In genomic region chr6:145860350-145860749, GRCm38 (mm10) we compare ENCODE assay signal across 8 mouse cellular contexts. TPM values are rescaled to one million over a fixed set of nuclear protein-coding genes. Genes with fewer than 3 reads are reported as not detected.
DNase-seq lines count a peak whose midpoint lies in the region; ATAC-seq lines count a peak whose summit lies in the region.

No protein-coding gene starts in this region.

- peak; percentile 46 for ATAC-seq in granulocyte monocyte progenitor cell, adult 5-6 weeks (replicated peaks; ENCODE audit: poor library complexity, severe bottlenecking)

- peak; percentile 14 for DNase-seq in cerebellum, adult 9-11 months
- DNase-seq in cerebellum, adult 9-10 months: no peak
- DNase-seq in lung, postnatal 36 days: peak; percentile 54
- DNase-seq in lung, postnatal 25 days (ENCODE audit: low spot score): no peak
- peak; percentile 80 for DNase-seq in skeletal muscle tissue, adult 2 months (ENCODE audit: low read depth, low spot score)
- DNase-seq in layer of hippocampus, adult 8-10 months (ENCODE audit: low spot score in 2 of 2): no peak
- DNase-seq in MN1 (ENCODE audit: low spot score): no peak

RNA-seq across cellular contexts. Expression of gene Bhlhe41, which starts 5.0 kb away (rescaled TPM):
- total RNA-seq in granulocyte monocyte progenitor cell, adult 5-6 weeks (2014; fragmentation: Nextera tagmentation): not detected in 2 replicates
- total RNA-seq in granulocyte monocyte progenitor cell, adult 5-6 weeks (2017): not detected in 2 replicates
- 10 to 100 TPM; 56.4 to 70.3 (median 63.4) TPM for total RNA-seq in layer of hippocampus, adult 8-10 months (2022)

Comparison
In these comparisons a context has a peak if more than half of its experiments do, and no peak if none do; other contexts are left out.
1. DNase-seq: peak in cerebellum, adult 9-11 months (single experiment), lung, postnatal 36 days (single experiment) and skeletal muscle tissue, adult 2 months (single experiment); none in cerebellum, adult 9-10 months (single experiment), lung, postnatal 25 days (single experiment), layer of hippocampus, adult 8-10 months (0 of 2) and MN1 (single experiment).
2. RNA of gene Bhlhe41, which starts 5.0 kb away (total RNA-seq): 56.4 to 70.3 TPM in layer of hippocampus, adult 8-10 months; not detected in granulocyte monocyte progenitor cell, adult 5-6 weeks; every median in the first group is over 10 times any median in the second.